Mouse (Mus musculus): ENCODE results near the gene Vps37b. TPM values are rescaled to one million over a fixed set of nuclear protein-coding genes. Genes with fewer than 3 reads are reported as not detected.

The Vps37b gene
- polyA plus RNA-seq, 2 experiments from 2014 or later, result 17.6 to 22.8 TPM

GRCm38 (mm10) chr5:123975668-123976180 lies 56.3 kb downstream of the Vps37b start:
- ATAC-seq, result no peak

DNA sequence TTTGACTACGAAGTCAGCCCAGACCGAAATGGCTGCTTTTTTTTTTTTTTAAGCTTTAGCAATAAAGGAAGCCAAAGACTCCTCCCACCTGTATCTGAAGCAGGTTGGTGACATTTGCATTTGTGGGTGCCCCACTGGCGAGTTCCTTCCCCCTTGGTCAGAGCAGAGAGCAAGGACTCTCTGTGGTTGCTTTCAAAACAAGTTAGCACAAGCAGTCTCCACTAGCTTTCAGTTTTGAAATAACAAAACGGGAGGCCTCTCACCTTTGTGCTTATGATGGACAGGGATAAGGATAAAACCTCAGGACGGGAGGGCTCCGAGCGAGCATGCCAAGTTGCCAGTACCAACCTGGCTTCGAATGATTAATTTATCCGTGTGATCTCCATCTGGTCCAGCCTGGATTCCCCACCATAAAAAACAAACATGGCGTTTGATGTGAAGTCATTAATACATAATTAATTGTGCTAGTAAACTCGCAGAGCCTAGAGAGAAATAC lies 57.4 kb downstream of the Vps37b start:
- peak; percentile 64 for ATAC-seq

DNA sequence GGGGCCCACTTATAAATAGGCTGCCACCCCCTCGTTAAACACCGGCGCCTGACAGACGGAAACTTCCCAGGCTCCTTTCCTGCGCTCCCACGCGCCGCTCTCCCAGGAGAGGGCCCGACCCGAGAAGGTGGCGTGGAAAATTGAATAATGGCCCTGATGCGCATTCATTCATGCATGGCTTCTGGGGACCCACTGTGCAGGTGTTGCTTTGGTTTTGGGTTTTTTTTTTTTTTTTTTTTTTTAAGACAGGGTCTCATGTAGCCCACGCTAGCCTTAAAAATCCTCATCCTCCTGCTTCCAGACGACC lies 57.9 kb downstream of the Vps37b start:
- ATAC-seq, result no peak

GRCm38 (mm10) chr5:123973299-123974178 lies 58.5 kb downstream of the Vps37b start, which contains the start of gene Hip1r:
Gene Hip1r (plus strand): TSS chr5:123973628.
- ATAC-seq, result peak; percentile 47

- no peak for ATAC-seq
Measured at GRCm38 (mm10) chr5:123972453-123972852, 59.6 kb downstream of the Vps37b start.

DNA sequence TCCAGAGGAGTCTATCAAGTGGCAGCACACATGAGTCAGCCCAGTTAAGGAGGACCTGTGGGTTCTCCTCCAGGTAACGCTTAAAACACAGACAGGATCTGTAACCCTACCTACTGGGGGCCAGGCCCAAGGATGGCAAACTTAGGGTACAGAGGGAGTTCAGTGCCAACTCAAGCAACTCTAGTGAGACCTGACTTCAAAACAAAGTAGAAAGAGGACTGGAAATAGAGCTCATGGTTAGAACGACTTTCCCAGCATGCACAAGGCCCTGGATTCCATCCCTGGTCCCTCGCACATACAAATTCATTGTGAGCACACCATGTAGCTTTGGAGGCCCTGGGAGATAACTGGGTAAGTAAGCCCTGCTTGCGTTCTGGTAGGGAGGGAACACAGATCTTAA lies 61.5 kb downstream of the Vps37b start:
- ATAC-seq, result no peak

GRCm38 (mm10) chr5:123969216-123969615 lies 62.9 kb downstream of the Vps37b start:
- no peak for ATAC-seq

DNA sequence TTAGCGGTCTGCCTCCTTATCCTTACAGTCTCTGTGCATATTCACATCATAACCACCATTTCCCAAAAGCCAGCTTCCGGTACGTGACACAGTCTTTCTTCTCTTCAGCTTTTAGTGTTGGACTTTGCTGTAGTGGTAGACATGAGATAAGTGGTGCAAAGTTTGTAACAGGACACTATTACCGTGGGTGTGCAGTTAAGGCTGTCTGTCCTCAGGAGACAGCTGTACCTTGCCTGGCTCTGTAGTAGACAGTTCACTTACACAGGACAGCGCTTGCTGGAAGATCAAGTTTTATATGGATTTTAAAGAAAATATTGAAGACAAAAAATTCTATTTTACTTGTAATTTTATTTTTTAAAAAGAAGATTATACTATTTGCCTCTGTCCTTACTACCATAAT lies 63.6 kb downstream of the Vps37b start:
- ATAC-seq, result no peak

GRCm38 (mm10) chr5:123966759-123967158 lies 65.3 kb downstream of the Vps37b start:
- no peak for ATAC-seq

DNA sequence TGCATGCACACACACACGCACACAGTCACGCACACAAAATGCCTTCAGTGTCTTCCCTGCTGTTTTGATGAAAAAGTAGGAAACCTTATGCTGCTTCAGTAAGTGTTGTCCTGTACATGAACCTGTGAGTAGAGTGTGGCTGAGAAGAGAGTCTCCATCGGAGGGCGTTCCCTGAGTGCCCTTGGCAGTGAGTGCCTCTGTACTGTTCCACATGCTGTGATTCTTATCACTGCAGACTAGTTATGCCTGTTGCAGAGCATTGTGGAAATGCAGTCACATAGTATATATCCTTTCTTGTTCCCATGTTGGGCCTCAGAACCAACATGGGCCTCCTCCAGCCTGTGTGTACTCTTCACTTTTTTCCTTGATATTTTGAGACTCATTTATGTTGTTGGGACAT lies 67.9 kb downstream of the Vps37b start:
- ATAC-seq, result no peak

- ATAC-seq, result no peak
Measured at GRCm38 (mm10) chr5:123961046-123961445, 71.0 kb downstream of the Vps37b start.

- ATAC-seq, result no peak
Measured at GRCm38 (mm10) chr5:123960129-123960528, 71.9 kb downstream of the Vps37b start.

DNA sequence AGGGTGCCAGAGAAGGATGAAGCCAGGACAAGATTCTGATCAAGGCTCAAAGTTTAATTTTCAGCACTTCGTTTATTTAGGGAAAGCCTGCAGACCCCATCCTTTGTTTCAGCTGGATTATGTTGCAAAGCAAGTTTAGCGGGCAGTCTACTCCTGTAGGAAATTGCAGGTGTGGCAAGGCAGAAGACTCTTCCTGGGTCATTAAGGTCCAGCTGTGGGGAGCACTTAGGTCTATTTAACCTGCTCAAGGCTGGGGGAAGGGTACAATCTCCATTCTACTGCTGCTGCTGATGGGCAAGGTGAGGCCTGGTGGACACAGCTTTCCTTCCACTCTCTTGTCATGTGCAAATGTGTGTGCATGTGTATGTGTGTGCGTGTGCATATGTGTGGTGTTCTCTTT lies 73.1 kb downstream of the Vps37b start:
- ATAC-seq, result no peak

GRCm38 (mm10) chr5:123957213-123957612 lies 74.9 kb downstream of the Vps37b start:
- no peak for ATAC-seq

Other genes starting within 250 kb of the Vps37b start
- gene Hcar2, start 166.8 kb downstream of the Vps37b start, polyA plus RNA-seq (2017; shearing (Covaris generic)), result not detected
- gene Hcar1, start 152.2 kb downstream of the Vps37b start, polyA plus RNA-seq (2017; shearing (Covaris generic)), result not detected
- gene Denr, start 125.1 kb downstream of the Vps37b start, polyA plus RNA-seq (2017; shearing (Covaris generic)), result 10 to 100 TPM; 81.2 to 84.6 TPM
- gene Gm43518, start 104.9 kb downstream of the Vps37b start, polyA plus RNA-seq (2017; shearing (Covaris generic)), result 1 to 10 TPM; 3.1 to 3.7 TPM
- 1 to 10 TPM; 6.1 to 6.9 TPM for gene Ccdc62, start 101.6 kb downstream of the Vps37b start, polyA plus RNA-seq (2017; shearing (Covaris generic))
- 10 to 100 TPM in 1 of 2 experiments, 1 to 10 TPM in 1; 9.9 to 12.9 TPM for gene Hip1r, start 58.6 kb downstream of the Vps37b start, polyA plus RNA-seq (2017; shearing (Covaris generic))
- 10 to 100 TPM; 12.0 to 23.4 TPM for gene Abcb9, start 63.5 kb upstream of the Vps37b start, polyA plus RNA-seq (2017; shearing (Covaris generic))
- 10 to 100 TPM; 16.3 to 21.2 TPM for gene Ogfod2, start 80.0 kb upstream of the Vps37b start, polyA plus RNA-seq (2017; shearing (Covaris generic))
- 10 to 100 TPM; 59.1 to 76.7 TPM for gene Arl6ip4, start 83.8 kb upstream of the Vps37b start, polyA plus RNA-seq (2017; shearing (Covaris generic))
- 10 to 100 TPM; 10.6 to 11.3 TPM for gene Pitpnm2, start 217.5 kb upstream of the Vps37b start, polyA plus RNA-seq (2017; shearing (Covaris generic))